Mouse (Mus musculus) bone marrow macrophage, adult 2 months (primary cell): ENCODE results near the gene Klrg1.

Experiments
- CTCF ChIP-seq: IDR thresholded peaks from 2 replicates; pipeline ENCODE4 v1.5.1; 2012; ENCODE audit warnings: low read depth, mild to moderate bottlenecking, low read length, moderate library complexity
- POLR2A ChIP-seq: IDR thresholded peaks from 2 replicates; pipeline ENCODE4 v1.6.1; 2012; ENCODE audit warnings: mild to moderate bottlenecking, low read depth, low read length, borderline replicate concordance

DNA sequence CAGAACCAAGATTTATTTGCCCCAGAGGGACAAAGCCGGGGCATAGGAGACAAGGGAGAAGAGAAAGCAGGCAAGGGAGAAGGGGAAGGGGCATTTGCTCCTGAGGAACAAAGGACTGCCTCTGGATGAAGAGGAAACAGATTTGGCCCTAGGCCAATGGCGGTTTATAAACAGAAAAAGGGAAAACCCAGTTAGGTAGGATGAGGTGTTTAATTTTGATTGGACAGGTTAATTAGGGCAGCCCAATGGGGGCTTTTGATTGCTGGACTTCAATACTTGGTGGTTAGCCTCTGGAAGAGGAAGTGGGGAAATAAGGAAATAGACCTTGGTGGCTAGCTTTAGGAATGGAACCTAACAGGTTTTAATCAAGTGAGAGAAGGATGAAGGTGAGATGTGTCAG is 9.5 kb upstream of the Klrg1 start:
- TF ChIP-seq POLR2A (no peak), CTCF (no peak)
